Mouse (Mus musculus): ENCODE measurements around the gene BC049352. TPM values are rescaled to one million over a fixed set of nuclear protein-coding genes. Genes with fewer than 3 reads are reported as not detected.

Gene BC049352
- total RNA-seq, 1 experiment: not detected

- Histone ChIP-seq H3K4me1 (ENCODE audit: control insufficient read depth in 2 of 2, insufficient read depth in 2 of 2, low read length in 2 of 2, poor library complexity in 1 of 2) (peaks cover 0 to 6% of the 10 kb centered on the region in 2 experiments; a peak in 1 of 4 replicates), H3K4me3 (ENCODE audit: insufficient read depth in 1 of 2, low read depth in 1 of 2, low read length in 2 of 2, poor library complexity in 1 of 2, severe bottlenecking in 1 of 2) (no peak overlapping the region), H3K27ac (ENCODE audit: insufficient read depth, low read depth, low read length, poor library complexity, severe bottlenecking) (no peak overlapping the region), H3K9ac (ENCODE audit: insufficient read depth, low read depth, low read length, poor library complexity, severe bottlenecking) (no peak overlapping the region), H3K36me3 (ENCODE audit: control insufficient read depth, insufficient read depth, low read length, poor library complexity, severe bottlenecking) (no peaks in the 10 kb centered on the region), H3K9me3 (ENCODE audit: control insufficient read depth, insufficient read depth, low read depth, low read length) (no peaks in the 10 kb centered on the region)
- DNase-seq (ENCODE audit: low read depth, low spot score): no peak
- in situ Hi-C loops (cut with MboI; ENCODE audit: low sequenced_read_pairs in 2 of 2, unreplicated experiment in 2 of 2): no loop called here
- no peak for TF ChIP-seq MAFK (IDR thresholded peaks at IDR 0.05; ENCODE audit: insufficient read depth, low read depth, low read length)
- no peak for TF ChIP-seq CHD2 (IDR thresholded peaks at IDR 0.05; ENCODE audit: low read depth, low read length)
- no peak for TF ChIP-seq ZNF384 (IDR thresholded peaks at IDR 0.05; ENCODE audit: low read depth, low read length)
- TF ChIP-seq ZC3H11A (IDR thresholded peaks at IDR 0.05; ENCODE audit: borderline replicate concordance, low read depth, low read length): no peak
- no peak for TF ChIP-seq HCFC1 (IDR thresholded peaks at IDR 0.05; ENCODE audit: borderline replicate concordance, insufficient read depth, low read length)
Observed at GRCm38 (mm10) chr9:45202021-45202798, 20.4 kb downstream of the BC049352 start.

GRCm38 (mm10) chr9:45203797-45204410 is 22.1 kb downstream of the BC049352 start, which contains the start of gene Tmprss4:
Gene Tmprss4 (minus strand): TSS chr9:45204092.
- DNase-seq (ENCODE audit: low read depth, low spot score): no peak
- TF ChIP-seq ZC3H11A (IDR thresholded peaks at IDR 0.05; ENCODE audit: borderline replicate concordance, low read depth, low read length): no peak
- no peak for TF ChIP-seq ZNF384 (IDR thresholded peaks at IDR 0.05; ENCODE audit: low read depth, low read length)
- no peak for TF ChIP-seq HCFC1 (IDR thresholded peaks at IDR 0.05; ENCODE audit: borderline replicate concordance, insufficient read depth, low read length)
- no peak for TF ChIP-seq CHD2 (IDR thresholded peaks at IDR 0.05; ENCODE audit: low read depth, low read length)
- no peak for TF ChIP-seq MAFK (IDR thresholded peaks at IDR 0.05; ENCODE audit: insufficient read depth, low read depth, low read length)

GRCm38 (mm10) chr9:45205143-45205542 is 23.3 kb downstream of the BC049352 start:
- H3K9me3 ChIP-seq (ENCODE audit: control insufficient read depth, insufficient read depth, low read depth, low read length): no peaks in the 10 kb centered on the region
- no peak overlapping the region for H3K4me3 ChIP-seq (ENCODE audit: insufficient read depth in 1 of 2, low read depth in 1 of 2, low read length in 2 of 2, poor library complexity in 1 of 2, severe bottlenecking in 1 of 2)
- TF ChIP-seq MAFK (IDR thresholded peaks at IDR 0.05; ENCODE audit: insufficient read depth, low read depth, low read length) (no peak), HCFC1 (IDR thresholded peaks at IDR 0.05; ENCODE audit: borderline replicate concordance, insufficient read depth, low read length) (no peak), CHD2 (IDR thresholded peaks at IDR 0.05; ENCODE audit: low read depth, low read length) (no peak), ZNF384 (IDR thresholded peaks at IDR 0.05; ENCODE audit: low read depth, low read length) (no peak), ZC3H11A (IDR thresholded peaks at IDR 0.05; ENCODE audit: borderline replicate concordance, low read depth, low read length) (no peak)
- in situ Hi-C loops (cut with MboI; ENCODE audit: low sequenced_read_pairs in 2 of 2, unreplicated experiment in 2 of 2): no loop called here
- H3K4me1 ChIP-seq (ENCODE audit: control insufficient read depth in 2 of 2, insufficient read depth in 2 of 2, low read length in 2 of 2, poor library complexity in 1 of 2): peaks cover 0 to 6% of the 10 kb centered on the region in 2 experiments; a peak in 1 of 4 replicates
- no peak overlapping the region for H3K27ac ChIP-seq (ENCODE audit: insufficient read depth, low read depth, low read length, poor library complexity, severe bottlenecking)
- H3K9ac ChIP-seq (ENCODE audit: insufficient read depth, low read depth, low read length, poor library complexity, severe bottlenecking): no peak overlapping the region
- H3K36me3 ChIP-seq (ENCODE audit: control insufficient read depth, insufficient read depth, low read length, poor library complexity, severe bottlenecking): no peaks in the 10 kb centered on the region
- DNase-seq (ENCODE audit: low read depth, low spot score): no peak

More at GRCm38 (mm10) chr9:45203797-45204410, 22.1 kb downstream of the BC049352 start, which contains the start of gene Tmprss4:
- peaks cover 0 to 6% of the 10 kb centered on the region in 2 experiments; a peak in 1 of 4 replicates for H3K4me1 ChIP-seq (ENCODE audit: control insufficient read depth in 2 of 2, insufficient read depth in 2 of 2, low read length in 2 of 2, poor library complexity in 1 of 2)
- no peak within 1 kb of the TSS for H3K4me3 ChIP-seq (ENCODE audit: insufficient read depth in 1 of 2, low read depth in 1 of 2, low read length in 2 of 2, poor library complexity in 1 of 2, severe bottlenecking in 1 of 2)
- in situ Hi-C loops (cut with MboI; ENCODE audit: low sequenced_read_pairs in 2 of 2, unreplicated experiment in 2 of 2): no loop called here
- no peaks in the 10 kb centered on the region for H3K9me3 ChIP-seq (ENCODE audit: control insufficient read depth, insufficient read depth, low read depth, low read length)
- no peak within 1 kb of the TSS for H3K27ac ChIP-seq (ENCODE audit: insufficient read depth, low read depth, low read length, poor library complexity, severe bottlenecking)
- H3K9ac ChIP-seq (ENCODE audit: insufficient read depth, low read depth, low read length, poor library complexity, severe bottlenecking): no peak within 1 kb of the TSS
- H3K36me3 ChIP-seq (ENCODE audit: control insufficient read depth, insufficient read depth, low read length, poor library complexity, severe bottlenecking): no peaks in the 10 kb centered on the region

- no peak overlapping the region for H3K4me3 ChIP-seq (ENCODE audit: insufficient read depth in 1 of 2, low read depth in 1 of 2, low read length in 2 of 2, poor library complexity in 1 of 2, severe bottlenecking in 1 of 2)
- no peak for DNase-seq (ENCODE audit: low read depth, low spot score)
- TF ChIP-seq CHD2 (IDR thresholded peaks at IDR 0.05; ENCODE audit: low read depth, low read length) (no peak), MAFK (IDR thresholded peaks at IDR 0.05; ENCODE audit: insufficient read depth, low read depth, low read length) (no peak), HCFC1 (IDR thresholded peaks at IDR 0.05; ENCODE audit: borderline replicate concordance, insufficient read depth, low read length) (no peak), ZNF384 (IDR thresholded peaks at IDR 0.05; ENCODE audit: low read depth, low read length) (no peak), ZC3H11A (IDR thresholded peaks at IDR 0.05; ENCODE audit: borderline replicate concordance, low read depth, low read length) (no peak)
- no peak overlapping the region for H3K27ac ChIP-seq (ENCODE audit: insufficient read depth, low read depth, low read length, poor library complexity, severe bottlenecking)
- no peaks in the 10 kb centered on the region for H3K36me3 ChIP-seq (ENCODE audit: control insufficient read depth, insufficient read depth, low read length, poor library complexity, severe bottlenecking)
- in situ Hi-C loops (cut with MboI; ENCODE audit: low sequenced_read_pairs in 2 of 2, unreplicated experiment in 2 of 2): no loop called here
- peaks cover 0 to 6% of the 10 kb centered on the region in 2 experiments; a peak in 1 of 4 replicates for H3K4me1 ChIP-seq (ENCODE audit: control insufficient read depth in 2 of 2, insufficient read depth in 2 of 2, low read length in 2 of 2, poor library complexity in 1 of 2)
- H3K9me3 ChIP-seq (ENCODE audit: control insufficient read depth, insufficient read depth, low read depth, low read length): no peaks in the 10 kb centered on the region
- no peak overlapping the region for H3K9ac ChIP-seq (ENCODE audit: insufficient read depth, low read depth, low read length, poor library complexity, severe bottlenecking)
Observed at GRCm38 (mm10) chr9:45206121-45206520, 24.3 kb downstream of the BC049352 start.

Measured in ES-E14 (cell line).